Mouse (Mus musculus) CH12.LX (cell line): ENCODE measurements at regions not wholly inside any gene's neighbourhood (a gene's known extent, or its start where the extent isn't known, plus 50 kb on each side); places are given as distances from the start of the nearest gene placed in this dataset.

Source experiments
- DNase-seq: peaks from one replicate; pipeline ENCODE4 v3.0.0-alpha.2; 2013; ENCODE audit errors: extremely low read depth
- H3K27ac ChIP-seq: 2 replicates; pipeline ENCODE4 v1.5.1; 2012; ENCODE audit warnings: low read depth, mild to moderate bottlenecking, control low read depth, moderate library complexity; ENCODE audit not compliant: insufficient read depth
- H3K27me3 ChIP-seq: replicated peaks from 2 replicates; pipeline ENCODE3; 2012; ENCODE audit warnings: inconsistent platforms
- H3K36me3 ChIP-seq, 2 experiments: replicated peaks in 1 of 2; 2 replicates each; pipeline versions ENCODE3 to v1.6.1; 2012; ENCODE audit warnings: inconsistent platforms in 1 of 2, low read length in 1 of 2, mild to moderate bottlenecking in 1 of 2, mixed read lengths in 1 of 2, moderate library complexity in 1 of 2; ENCODE audit not compliant: control insufficient read depth in 1 of 2, insufficient read depth in 1 of 2
- H3K4me1 ChIP-seq, 2 experiments: 2 replicates each; pipeline ENCODE4 v1.6.1; 2012; ENCODE audit warnings: inconsistent platforms in 1 of 2, moderate library complexity in 1 of 2; ENCODE audit not compliant: insufficient read depth in 2 of 2, control insufficient read depth in 1 of 2
- H3K4me2 ChIP-seq: 2 replicates; pipeline ENCODE4 v1.6.1; 2012; ENCODE audit warnings: low read depth, mild to moderate bottlenecking, control low read depth; ENCODE audit not compliant: poor library complexity, insufficient read depth, severe bottlenecking
- H3K4me3 ChIP-seq, 3 experiments: fragments of 150-350 bp in 1 of 3; sonication (generic) in 1 of 3; replicated peaks in 1 of 3; 2 replicates each; pipeline versions ENCODE3 to v1.5.1; 2011 to 2012; ENCODE audit warnings: low read depth in 2 of 3, low read length in 2 of 3, mild to moderate bottlenecking in 2 of 3, moderate library complexity in 2 of 3, control low read depth in 1 of 3, improper control_type of control experiment in 1 of 3, inconsistent platforms in 1 of 3, mixed read lengths in 1 of 3; ENCODE audit not compliant: poor library complexity in 1 of 3
- H3K79me2 ChIP-seq: replicated peaks from 2 replicates; pipeline ENCODE4 v1.6.1; 2012; ENCODE audit warnings: mild to moderate bottlenecking, moderate library complexity; ENCODE audit not compliant: control insufficient read depth, poor library complexity, insufficient read depth, severe bottlenecking; ENCODE audit errors: extremely low read depth
- H3K9ac ChIP-seq: 2 replicates; pipeline ENCODE4 v1.6.1; 2012; ENCODE audit warnings: low read depth, mild to moderate bottlenecking, control low read depth, moderate library complexity; ENCODE audit not compliant: insufficient read depth
- H3K9me3 ChIP-seq: replicated peaks from 2 replicates; pipeline ENCODE3; 2012; ENCODE audit warnings: low read length, inconsistent platforms, mixed read lengths
- CHD2 ChIP-seq: IDR thresholded peaks from 2 replicates; pipeline ENCODE4 v1.6.1; 2011; ENCODE audit warnings: low read length, improper control_type of control experiment
- E2F4 ChIP-seq: IDR thresholded peaks from 2 replicates; pipeline ENCODE4 v1.6.1; 2011; ENCODE audit warnings: low read depth, low read length, improper control_type of control experiment; ENCODE audit not compliant: insufficient replicate concordance
- ETS1 ChIP-seq: conservative IDR thresholded peaks from 2 replicates; pipeline ENCODE4 v1.6.1; 2012; ENCODE audit warnings: low read depth, mild to moderate bottlenecking, inconsistent platforms, low read length, improper control_type of control experiment, moderate library complexity
- MAFK ChIP-seq: IDR thresholded peaks from 2 replicates; pipeline ENCODE4 v1.6.1; 2011; ENCODE audit warnings: low read length, improper control_type of control experiment; ENCODE audit not compliant: insufficient replicate concordance
- MXI1 ChIP-seq: IDR thresholded peaks from 2 replicates; pipeline ENCODE4 v1.6.1; 2011; ENCODE audit warnings: mild to moderate bottlenecking, low read depth, low read length, improper control_type of control experiment
- MYC ChIP-seq: IDR thresholded peaks from 2 replicates; pipeline ENCODE4 v1.6.1; 2011; ENCODE audit warnings: low read depth, mild to moderate bottlenecking, improper control_type of control experiment, low read length
- NELFE ChIP-seq: IDR thresholded peaks from 2 replicates; pipeline ENCODE4 v1.6.1; 2011; ENCODE audit warnings: low read depth, low read length, improper control_type of control experiment
- POLR2AphosphoS2 ChIP-seq: IDR thresholded peaks from 2 replicates; pipeline ENCODE4 v1.6.1; 2011; ENCODE audit warnings: low read depth, low read length, improper control_type of control experiment
- RCOR1 ChIP-seq: conservative IDR thresholded peaks from 2 replicates; pipeline ENCODE4 v1.6.1; 2012; ENCODE audit warnings: low read depth, mild to moderate bottlenecking, inconsistent platforms, low read length, improper control_type of control experiment
- UBTF ChIP-seq: IDR thresholded peaks from 2 replicates; pipeline ENCODE4 v1.6.1; 2012; ENCODE audit warnings: low read depth, mild to moderate bottlenecking, inconsistent platforms, low read length, improper control_type of control experiment, moderate library complexity
- ZC3H11A ChIP-seq: IDR thresholded peaks from 2 replicates; pipeline ENCODE4 v1.6.1; 2012; ENCODE audit warnings: low read depth, mild to moderate bottlenecking, inconsistent platforms, low read length, improper control_type of control experiment
- ZNF384 ChIP-seq: IDR thresholded peaks from 2 replicates; pipeline ENCODE4 v1.6.1; 2012; ENCODE audit warnings: low read depth, low read length, improper control_type of control experiment, inconsistent platforms
- dilution Hi-C: fragments of 300-500 bp; cut with MboI; formaldehyde crosslinking; loops from 2 replicates; pipeline ENCODE4 v1.14.3; 2020; ENCODE audit warnings: low sequenced_read_pairs; ENCODE audit not compliant: extremely low pct_unique_long_range_greater_than_20kb, extremely low pct_ligation_motif_present
- in situ Hi-C: fragments of 300-500 bp; cut with MboI; formaldehyde crosslinking; loops from 3 replicates; pipeline ENCODE4 v1.14.3; 2019; ENCODE audit warnings: low sequenced_read_pairs, low pct_ligation_motif_present, low pct_unique_long_range_greater_than_20kb, mixed read lengths

GRCm38 (mm10) chr6:100376656-100377055, 89.4 kb upstream of the Rybp start:
- no peaks in the 10 kb centered on the region for H3K79me2 ChIP-seq
- TF ChIP-seq CHD2, result no peak
- no peak for TF ChIP-seq RCOR1
- no peak for TF ChIP-seq ZC3H11A
- no peak for TF ChIP-seq E2F4
- TF ChIP-seq MYC, result no peak
- H3K9me3 ChIP-seq, result no peaks in the 10 kb centered on the region
- no peak overlapping the region for H3K4me3 ChIP-seq
- H3K27ac ChIP-seq, result no peak overlapping the region
- no peaks in the 10 kb centered on the region for H3K36me3 ChIP-seq
- dilution Hi-C loops (no loop called here), in situ Hi-C loops (no loop called here)
- no peak overlapping the region for H3K9ac ChIP-seq
- peaks cover 6 to 40% of the 10 kb centered on the region in 2 experiments; a peak in 3 of 4 replicates for H3K4me1 ChIP-seq
- no peaks in the 10 kb centered on the region for H3K27me3 ChIP-seq
- DNase-seq, result no peak
- no peak overlapping the region for H3K4me2 ChIP-seq

DNA sequence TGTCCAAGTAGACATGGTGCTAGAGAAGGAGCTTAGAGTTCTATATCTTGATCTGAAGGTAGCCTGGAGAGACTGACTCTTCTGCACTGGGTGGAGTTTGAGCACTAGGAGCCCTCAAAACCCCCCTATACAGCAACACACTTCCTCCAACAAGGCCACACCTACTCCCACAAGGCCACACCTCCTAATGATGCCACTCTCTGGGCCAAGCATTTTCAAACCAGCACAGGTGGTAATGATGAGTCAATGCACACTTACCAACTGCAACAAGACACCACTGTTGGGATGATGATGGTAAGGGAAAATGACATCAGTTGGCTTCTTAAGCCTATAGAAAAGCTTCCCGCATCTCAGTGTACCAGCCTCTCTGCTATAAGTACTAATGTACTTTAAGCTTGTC, 83.5 kb upstream of the Rybp start:
- peak; percentile 79 for DNase-seq
- in situ Hi-C loops, result no loop called here

GRCm38 (mm10) chr6:100370358-100370757, 83.1 kb upstream of the Rybp start:
- Histone ChIP-seq H3K9me3 (no peaks in the 10 kb centered on the region), H3K4me1 (peaks cover 5 to 31% of the 10 kb centered on the region in 2 experiments), H3K9ac (no peak overlapping the region), H3K79me2 (no peaks in the 10 kb centered on the region), H3K27me3 (no peaks in the 10 kb centered on the region), H3K4me2 (peak overlapping the region; percentile 46), H3K27ac (no peak overlapping the region), H3K4me3 (peak overlapping the region in 1 of 3 experiments; percentile 17), H3K36me3 (peaks cover 0 to 2% of the 10 kb centered on the region in 2 experiments)
- TF ChIP-seq MAFK, result 0 out of 2 replicates have a peak, but pooled peaks have one; percentile 6
- peak; percentile 50 for TF ChIP-seq ETS1
- no peak for TF ChIP-seq NELFE
- TF ChIP-seq ZNF384, result peak; percentile 49; the same call in 1 of the 2 replicates
- no peak for TF ChIP-seq POLR2AphosphoS2
- in situ Hi-C loops, result no loop called here
- dilution Hi-C loops, result no loop called here
- peak; percentile 42 for DNase-seq

More for the DNA sequence above, 83.5 kb upstream of the Rybp start:
- Histone ChIP-seq H3K27ac (no peak overlapping the region), H3K4me1 (peaks cover 5 to 27% of the 10 kb centered on the region in 2 experiments), H3K4me3 (peak overlapping the region in 1 of 3 experiments; percentile 17), H3K9ac (no peak overlapping the region), H3K4me2 (peak overlapping the region; percentile 46; the same call in 1 of the 2 replicates), H3K36me3 (peaks cover 0 to 2% of the 10 kb centered on the region in 2 experiments), H3K9me3 (no peaks in the 10 kb centered on the region), H3K79me2 (no peaks in the 10 kb centered on the region), H3K27me3 (no peaks in the 10 kb centered on the region)
- TF ChIP-seq ZC3H11A, result no peak
- TF ChIP-seq UBTF, result no peak
- peak; percentile 58 for TF ChIP-seq ETS1
- TF ChIP-seq MXI1, result no peak
- dilution Hi-C loops, result no loop called here
